Mouse (Mus musculus) megakaryocyte, adult 5-6 weeks (primary cell): ENCODE results near the gene Fastk. TPM values are rescaled to one million over a fixed set of nuclear protein-coding genes. Genes with fewer than 3 reads are reported as not detected.
A peak's percentile ranks its signal among the peaks of the same experiment; 100 is the strongest.

Source experiments
- ATAC-seq: 2 replicates; pipeline ENCODE4 v1.8.0; 2016; ENCODE audit warnings: mild to moderate bottlenecking, inconsistent platforms; ENCODE audit not compliant: poor library complexity, severe bottlenecking
- total RNA-seq, 2 experiments: library from RNA; stranded (forward) in 1 of 2; stranded (reverse) in 1 of 2; fragments of 153-499, 151-499 nt in 1 of 2; fragments of 221-1000, 200-1000 nt in 1 of 2; gene quantifications; 2 replicates each; pipeline versions ENCODE4 v1.2.3 to v1.2.4; 2015 to 2017

Fastk gene
- total RNA-seq, 2 experiments from 2014 or later = 21.7 to 42.2 TPM

DNA sequence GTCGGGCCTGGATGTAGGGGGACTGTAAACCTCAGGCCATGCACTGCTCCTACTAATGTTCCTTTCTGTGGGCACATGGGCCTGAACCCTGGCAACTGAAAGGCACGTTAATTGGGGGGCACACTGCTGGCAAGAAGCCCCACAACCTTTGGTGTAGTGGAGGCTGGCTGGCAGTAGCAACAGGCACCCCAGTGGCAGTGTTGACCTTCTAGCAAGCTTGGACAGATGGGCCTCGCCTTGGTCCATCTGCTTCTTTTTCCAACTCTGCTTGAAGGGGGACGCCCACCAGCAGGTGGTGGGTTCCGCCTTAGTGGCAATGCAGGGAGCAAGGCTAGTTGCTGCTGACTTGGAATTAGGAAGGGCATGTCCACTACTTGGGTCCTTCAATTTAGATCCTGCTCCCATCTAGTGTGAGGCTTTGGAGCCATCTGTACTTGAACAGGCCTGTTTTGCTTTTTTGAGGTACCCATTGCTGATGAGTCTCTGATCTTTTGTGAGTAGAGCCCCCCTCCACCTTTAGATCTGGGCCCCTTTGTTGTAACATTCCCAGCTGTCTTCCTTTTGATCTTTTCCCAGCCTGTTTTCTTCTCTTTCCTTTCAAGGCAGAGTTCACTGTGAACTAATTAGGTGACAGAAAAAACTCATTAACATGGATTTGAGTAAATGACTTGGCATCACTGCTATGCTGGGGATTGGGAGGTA, 8.3 kb upstream of the Fastk start:
- ATAC-seq = no peak

DNA sequence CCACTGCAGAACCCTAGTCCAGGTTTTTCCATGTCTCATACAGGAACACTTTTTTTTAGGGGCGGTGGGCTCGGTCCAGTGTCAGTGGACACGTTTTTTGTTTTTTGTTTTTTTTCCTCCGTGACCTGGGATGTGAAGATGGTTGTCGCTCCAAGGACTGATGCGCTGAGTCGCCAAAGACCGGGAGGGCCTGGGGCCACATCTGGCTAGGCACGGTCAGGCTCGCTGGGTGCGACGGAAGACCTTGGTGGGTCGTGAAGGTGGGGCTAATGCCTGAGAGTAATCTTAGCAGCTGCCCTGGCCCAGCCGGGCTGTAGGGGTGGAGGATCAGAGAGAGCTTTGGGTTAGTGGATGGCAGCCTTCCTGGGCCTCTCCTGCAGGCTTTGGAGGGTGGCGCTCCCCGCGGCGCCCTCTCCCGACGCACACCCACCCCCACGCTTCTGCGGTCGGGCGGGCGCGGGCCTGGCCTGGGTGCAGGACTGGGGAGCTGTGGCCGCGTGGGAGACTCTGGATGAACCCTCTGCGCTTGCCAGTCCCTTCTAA, 7.7 kb upstream of the Fastk start:
- ATAC-seq = no peak; the same call in 1 of the 2 replicates

DNA sequence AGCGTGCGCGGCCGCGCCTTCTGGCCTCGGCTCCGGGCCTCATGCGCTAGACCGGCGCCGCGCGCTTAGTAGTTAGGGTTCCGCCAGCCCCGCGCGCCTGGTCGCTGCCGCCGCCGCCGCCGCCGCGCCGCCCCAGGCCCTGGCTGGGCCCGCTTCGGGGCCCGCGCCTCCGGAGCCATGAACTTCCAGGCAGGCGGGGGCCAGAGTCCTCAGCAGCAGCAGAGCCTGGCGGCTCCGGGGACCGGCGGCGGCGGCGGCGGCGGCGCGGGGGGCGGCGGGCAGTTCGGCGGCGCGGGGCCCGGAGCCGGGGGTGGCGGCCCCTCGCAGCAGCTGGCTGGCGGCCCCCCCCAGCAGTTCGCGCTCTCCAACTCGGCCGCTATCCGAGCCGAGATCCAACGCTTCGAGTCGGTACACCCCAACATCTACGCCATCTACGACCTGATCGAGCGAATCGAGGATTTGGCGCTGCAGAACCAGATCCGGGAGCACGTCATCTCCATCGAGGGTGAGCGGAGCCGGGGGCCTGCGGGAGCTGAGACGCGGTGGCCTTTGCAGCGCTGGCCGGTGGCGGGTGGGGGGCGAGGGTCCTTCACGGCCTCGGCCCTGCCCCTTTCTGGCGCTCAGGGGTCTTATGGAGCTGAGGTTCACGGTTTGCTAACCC, 7.1 kb upstream of the Fastk start, which contains the start of gene Agap3:
Agap3 (plus strand) TSS at position 148 of the 661 bp plus-strand sequence.
- ATAC-seq = no peak

DNA sequence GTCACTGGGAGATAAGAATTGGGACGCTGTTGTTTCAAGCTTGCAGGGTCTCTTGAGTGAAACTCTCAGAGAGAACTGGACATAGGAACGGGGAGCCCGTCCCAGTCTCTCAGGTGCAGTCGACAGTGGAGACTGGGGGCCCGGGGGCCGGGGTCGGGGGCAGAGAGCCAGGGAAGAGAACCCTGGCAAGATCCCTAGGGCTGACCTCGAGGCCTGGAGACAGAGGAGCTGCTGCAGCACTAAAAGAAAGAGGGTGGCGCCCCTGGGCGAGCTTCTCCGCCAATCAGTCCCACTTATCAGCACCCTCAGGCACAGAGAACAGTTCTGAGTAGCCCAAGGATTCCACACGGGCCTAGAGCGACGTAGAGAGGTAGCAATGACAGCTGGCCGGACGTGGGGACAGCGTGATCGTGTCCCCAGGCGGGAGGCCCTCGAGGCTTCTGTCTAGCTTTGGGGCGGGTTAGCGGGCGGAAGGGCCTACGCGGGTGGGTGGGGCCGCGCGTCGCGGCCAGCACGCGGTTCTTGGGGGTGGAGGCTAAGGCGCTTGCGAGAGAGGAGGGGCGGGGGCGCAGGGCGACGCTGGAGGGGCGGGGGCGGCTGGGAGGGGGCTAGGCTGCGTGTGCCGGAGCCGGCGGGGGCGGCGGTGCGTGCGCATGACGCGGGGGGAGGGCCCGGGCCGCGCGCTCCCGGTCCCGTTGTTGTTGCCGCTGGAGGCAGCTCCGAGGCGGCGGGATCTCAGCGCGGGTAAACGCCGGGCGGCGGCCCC, 6.4 kb upstream of the Fastk start:
- peak; percentile 75 for ATAC-seq

DNA sequence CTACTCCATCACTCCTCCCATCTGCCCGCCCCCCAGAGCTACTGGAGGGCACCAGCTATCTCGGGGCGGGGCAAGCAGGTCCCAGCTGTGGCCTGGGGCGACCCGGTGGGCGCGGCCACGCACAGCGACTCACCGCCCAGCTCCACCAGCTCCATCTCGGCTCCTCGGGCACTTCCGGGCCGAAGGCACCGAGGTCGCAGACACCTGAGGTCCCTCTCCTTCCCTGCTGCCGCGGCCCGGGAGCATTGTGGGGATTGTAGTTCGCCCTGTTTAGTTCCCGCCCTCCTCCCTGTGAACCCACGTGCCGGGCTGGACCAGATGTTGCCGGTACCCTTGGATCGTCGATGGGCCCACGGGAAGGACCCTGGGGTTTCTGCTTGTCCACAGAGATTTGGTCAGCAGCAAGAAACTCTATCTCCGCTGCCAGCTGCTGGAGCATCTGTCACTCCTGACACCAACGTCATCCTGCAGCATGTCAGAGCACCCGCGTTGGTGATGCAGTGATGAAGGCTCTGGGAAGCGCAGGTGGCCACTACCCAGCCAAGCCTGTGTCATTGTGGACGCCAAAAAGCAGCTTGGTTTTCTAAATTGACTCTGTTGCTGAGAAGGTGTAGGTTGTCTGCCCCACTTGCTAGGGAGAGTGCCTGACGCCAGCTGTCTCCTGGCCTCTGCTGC, 2.7 kb upstream of the Fastk start, which contains the start of gene Tmub1:
Tmub1 (minus strand) TSS at position 231 of the 675 bp plus-strand sequence.
- ATAC-seq = peak; percentile 66

DNA sequence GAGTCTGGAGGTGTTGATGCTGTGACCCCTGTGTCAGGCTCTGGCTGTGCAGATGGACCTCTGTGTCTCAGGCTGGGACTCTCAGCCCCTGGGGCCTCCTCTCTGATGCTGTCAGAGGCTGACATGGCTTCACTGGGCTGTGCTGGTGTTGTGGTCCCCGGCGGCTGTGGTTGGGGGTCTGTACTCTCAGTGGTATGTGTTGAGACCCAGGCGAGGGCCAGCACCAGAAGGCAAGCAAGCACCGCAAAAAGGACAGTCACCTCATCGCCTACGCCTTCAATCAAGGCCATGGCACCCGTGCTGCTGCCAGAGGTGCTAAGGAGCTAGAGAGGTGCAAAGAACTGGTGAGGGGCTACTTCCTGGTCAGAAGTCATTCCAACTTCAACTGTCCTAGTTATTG, 1.5 kb upstream of the Fastk start:
- no peak for ATAC-seq

DNA sequence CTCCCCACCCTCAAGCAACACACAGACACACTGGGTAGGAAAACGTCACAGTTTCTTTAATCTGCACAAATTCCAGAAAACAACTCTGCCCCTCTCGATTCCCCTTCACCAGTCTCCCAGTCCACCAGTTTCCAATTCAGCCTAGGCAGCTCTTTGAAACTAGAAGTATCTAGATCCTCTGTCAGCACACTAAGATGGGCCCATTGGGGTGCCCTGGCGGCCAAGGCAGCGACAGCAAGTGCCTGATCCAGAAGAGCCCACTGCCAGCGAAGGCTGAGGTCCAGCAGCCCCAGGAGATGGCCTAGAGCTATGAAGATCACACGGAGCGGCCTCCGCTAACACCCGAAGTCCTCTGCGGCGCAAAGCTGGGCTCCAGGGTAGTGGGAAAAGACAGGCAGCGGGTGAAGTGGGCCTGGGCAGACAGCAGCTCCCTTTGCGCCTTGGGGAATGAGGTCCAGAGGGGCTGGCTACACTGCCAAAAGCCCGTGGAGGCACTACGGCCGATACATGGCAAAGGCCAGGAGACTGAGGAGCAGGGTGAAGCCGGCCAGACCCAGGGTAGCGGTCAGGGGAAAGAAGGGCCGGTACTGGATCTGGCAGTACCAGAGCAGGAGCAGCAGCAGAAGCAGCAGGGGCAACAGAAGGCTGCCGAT, 467 bp upstream of the Fastk start:
- no peak for ATAC-seq

DNA sequence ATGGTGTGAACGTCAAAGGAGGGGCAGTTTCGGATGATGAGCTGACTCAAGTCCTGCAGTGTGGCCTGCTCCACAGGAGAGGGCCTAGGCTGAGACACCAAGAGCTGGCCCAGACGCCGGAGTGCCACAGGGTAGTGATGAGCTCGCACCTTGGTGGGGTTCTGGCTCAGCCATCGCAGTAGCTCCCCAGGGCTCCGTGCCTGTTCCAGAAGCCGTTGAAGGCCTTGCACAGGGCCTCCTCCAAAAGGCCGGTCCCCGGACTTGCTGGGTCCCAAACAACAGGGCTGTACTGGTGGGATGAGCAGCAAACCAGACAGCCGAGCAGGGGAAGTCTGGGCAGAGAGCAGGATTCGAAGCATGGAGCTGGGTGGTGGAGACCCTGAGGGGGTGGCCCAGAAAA, 1.2 kb downstream of the Fastk start:
- ATAC-seq = no peak

DNA sequence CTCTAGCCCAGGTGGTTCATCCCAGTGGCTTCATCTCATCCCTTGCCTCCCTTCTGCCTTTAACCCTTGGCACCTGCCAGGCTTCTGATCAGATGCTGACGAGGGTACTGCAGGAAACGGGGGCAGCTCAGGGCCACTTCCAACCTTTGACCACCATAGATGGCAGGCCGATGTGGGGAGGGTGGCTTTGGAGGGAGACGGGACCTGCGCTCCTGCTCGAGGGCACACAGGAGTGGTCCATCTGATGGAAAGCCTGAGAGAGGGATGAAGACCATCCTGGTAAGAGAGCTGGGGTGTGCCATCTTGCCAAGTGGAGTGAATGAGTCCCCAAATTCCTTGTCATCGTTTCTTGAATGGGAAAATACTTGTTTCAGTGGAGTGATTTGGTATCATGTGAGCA, 1.9 kb downstream of the Fastk start:
- no peak for ATAC-seq

DNA sequence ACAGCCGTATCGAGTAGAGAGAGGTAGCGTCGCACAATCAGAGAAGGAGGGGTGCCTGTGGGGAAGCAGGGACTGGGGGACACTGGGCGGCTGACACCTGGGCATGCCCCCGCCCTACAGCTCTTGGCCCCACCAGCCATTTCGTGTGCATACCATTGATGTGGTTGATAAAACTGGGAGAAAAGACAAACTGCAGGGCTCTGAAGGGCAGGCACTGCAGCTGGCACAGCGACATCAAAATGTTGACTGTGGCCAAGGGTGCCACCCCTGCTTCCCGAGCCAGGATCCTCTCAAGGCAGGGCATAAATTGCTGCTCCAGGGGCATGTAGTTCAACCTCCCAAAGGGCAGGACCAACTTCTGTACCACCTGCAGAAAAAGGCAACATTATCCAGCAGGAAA, 3.1 kb downstream of the Fastk start:
- ATAC-seq = no peak

DNA sequence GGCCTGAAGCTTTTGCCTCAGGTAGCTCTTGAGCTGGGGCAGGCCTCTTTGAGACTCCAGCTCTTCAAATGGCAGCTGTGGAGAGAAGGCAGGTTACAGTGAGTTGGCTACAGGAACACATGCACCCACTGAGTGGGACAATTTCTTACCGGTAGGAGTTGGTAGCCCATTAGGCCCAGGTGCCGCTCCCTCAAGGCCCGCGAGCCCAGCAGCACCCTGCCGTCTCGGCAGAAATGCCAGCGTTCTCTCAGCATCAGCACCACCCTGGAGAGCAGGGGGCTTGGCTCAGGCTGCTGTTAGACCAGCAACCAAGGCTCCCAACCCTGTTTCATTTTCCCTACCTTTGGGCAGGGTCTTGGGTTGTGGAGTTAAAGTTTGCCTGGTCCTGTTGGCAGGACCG, 3.9 kb downstream of the Fastk start:
- ATAC-seq = no peak

DNA sequence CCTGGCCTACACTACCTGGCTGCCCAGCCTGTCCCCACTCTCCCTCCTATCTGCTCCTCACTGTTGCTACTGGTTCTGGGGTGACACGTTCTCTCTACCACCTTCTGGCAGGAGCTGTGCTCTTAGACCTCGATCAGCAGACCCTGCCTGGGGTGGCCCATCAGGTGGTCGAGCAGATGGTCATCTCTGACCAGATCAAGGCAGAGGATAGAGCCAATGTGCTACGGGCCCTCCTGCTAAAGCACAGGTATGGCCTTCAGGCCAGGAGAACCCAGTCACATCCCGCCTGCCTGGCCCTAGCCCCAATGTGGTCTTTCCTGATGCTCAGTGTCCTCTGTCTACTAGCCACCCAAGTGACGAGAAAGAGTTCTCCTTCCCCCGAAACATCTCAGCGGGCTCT, 11.1 kb downstream of the Fastk start:
- no peak for ATAC-seq

DNA sequence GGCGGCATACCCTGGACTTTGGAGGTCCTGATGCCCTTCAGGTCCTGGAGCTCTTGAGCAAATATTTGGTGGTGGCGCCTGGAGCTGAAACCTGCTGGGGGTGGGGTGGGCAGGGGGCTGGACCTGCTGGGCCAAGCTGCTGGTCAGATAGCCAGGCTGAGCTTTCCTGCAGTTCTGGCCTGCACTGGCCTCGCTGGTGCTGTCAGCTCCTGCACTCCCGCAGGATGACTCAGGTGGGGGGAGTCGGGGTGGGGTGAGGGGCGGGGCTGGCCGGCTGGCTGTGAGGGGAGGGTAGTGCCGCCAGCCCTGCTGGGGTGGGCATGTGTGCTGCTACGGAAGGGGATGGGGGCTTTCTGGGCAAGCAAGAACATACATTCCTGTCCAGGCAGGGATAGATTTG, 16.5 kb downstream of the Fastk start:
- no peak for ATAC-seq

DNA sequence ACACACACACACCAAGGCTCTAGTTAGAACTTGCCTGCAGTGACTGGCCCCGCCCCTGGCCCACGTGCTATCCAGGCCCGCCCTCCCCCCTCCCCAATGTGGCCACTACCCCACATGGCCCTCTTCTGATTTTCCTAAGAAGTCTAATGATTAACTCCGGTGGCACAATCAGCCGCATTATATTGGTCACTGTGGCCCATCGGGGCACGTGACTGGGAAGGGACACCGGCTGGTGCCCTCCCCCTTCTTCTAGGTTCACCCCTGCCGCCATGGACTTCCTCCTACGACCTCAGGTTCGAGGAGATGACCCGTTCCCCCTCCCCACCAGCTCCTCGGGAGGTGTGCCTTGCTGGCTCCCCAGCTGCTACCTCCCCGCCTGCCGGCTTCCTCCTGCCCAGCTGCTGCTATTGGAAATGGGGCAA, 17.1 kb downstream of the Fastk start:
- no peak for ATAC-seq

DNA sequence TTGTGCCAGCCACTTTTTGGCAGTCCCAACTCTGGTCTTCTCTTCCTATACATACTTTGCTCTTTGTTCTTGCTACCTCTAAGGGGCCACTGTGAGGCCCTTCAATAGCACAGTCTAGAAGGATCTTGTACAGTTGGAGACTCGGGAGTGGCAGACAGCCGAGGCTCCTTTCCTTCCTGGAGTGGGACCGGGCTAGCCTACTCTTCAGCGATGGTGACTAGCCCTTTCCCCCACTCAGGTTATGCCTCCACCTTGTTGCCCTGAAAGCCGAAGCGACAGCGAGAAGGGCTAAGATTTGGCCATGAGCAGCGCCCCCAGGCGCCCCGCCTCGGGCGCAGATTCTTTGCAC, 17.8 kb downstream of the Fastk start:
- ATAC-seq = no peak

DNA sequence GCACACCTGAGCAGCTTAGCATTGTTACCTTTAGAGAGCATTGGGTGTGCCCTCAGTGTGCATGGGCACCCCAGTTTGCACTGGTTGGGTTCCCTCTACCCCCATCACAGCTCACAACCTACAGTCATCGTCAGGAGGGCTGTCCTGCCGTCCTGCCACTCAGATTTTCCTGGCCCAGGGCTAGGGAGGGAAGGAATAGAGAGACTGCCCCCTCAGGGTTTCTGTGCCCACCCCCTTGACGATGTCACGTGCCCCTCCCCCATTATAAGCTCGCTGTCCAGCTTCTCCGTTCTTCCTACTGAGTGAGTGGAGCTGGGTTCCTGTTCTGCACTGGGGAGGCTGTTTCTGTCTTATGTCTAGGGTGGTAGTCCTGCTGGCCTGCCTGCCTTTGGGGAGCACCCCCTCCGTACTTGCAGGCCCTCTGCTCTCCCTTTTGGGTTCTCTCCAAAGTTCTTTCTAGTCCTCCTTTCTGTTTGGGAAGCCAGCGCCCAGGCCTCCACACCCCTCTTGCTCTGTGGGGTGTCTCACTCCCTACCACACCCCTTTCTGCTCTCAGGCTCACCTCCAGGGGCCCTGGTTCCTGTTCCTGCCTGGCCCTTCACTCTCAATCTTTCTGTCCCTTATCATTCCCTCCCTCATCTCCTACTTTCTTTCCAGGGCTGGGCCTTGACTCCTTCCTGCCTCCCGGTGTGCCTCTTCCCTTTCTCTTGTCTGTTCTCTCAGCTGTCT, 18.4 kb downstream of the Fastk start:
- no peak for ATAC-seq

DNA sequence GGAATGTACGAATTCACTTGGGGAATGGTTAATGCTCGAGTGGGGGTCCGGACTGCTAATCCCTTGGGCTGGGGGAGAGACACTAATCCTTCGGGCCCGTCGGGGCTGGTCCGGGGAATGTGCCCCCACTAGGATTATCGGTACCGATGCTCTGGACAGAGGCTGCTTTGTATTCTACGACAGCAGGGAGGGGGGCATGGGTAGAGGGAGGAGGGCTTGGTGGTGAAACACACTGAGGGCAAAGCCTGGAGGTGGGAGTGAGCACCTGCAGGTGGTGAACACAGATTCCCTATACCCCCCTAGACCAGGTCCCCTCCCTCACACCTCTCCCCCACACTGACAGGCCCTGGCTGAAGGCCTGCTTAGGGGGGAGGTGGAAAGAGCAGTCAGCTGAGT, 19.1 kb downstream of the Fastk start:
- ATAC-seq = no peak

DNA sequence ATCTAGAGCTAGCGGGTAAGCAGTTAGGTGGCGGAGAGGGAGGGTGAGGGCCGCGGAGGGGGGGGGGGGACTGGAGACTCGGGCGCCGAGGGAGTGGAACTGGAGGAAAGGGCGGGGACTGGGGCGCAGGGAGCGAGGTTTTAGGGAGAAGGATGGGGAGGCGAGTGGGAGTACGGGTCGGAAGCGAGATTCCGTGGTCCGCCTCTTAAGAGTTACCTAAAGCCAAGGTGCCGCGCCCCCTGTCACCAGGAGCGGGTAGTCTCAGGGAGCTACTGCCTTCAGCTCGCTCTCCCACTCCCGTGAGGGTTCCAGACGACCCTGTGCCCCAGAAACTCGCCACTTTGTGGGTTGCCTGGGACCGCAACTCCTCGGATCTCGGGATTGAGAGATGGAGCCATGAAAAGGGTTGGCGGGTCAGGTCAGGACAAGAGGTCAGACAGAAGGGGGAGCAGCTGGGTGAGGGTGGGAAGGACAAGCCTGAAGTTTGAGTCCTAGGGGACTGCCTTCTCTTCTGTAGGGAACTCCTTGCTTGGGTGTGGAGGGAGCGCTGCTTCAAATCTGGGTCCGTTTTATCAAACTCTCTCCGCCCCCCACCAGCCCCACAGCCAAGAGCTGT, 19.6 kb downstream of the Fastk start:
- ATAC-seq = 0 out of 2 replicates have a peak, but pooled peaks have one; percentile 3

DNA sequence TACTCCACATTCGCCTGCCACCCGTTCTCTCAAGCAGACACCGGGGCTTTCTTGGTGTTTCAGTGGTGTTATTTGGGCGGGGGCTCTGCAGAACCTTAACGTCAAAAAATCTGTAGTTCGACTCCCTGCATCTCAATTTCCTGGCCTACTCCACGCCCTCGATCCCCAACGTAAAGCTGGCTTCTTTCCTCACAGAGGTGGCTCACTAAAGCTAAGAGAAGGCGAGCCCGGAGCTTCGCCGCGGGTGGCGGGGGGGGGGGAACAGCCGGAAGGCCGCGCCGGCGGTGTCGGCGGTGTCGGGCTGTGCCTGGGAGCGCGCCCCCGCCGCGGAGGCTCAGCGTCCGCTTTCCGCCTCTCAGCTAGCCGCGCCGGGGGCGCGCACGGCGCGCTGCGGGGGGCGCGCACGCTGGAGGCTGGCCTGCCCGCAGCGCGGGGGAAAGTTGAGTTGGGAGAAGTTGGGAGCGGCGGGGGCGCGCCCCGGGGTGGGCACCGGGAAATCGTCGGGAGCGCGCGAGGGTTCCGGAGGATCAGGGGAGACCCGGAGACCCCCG, 20.2 kb downstream of the Fastk start:
- peak; percentile 50 for ATAC-seq
